Mouse (Mus musculus) lung, adult 18-20 months (tissue): ENCODE measurements around the gene Ywhah.

Source experiments
- DNase-seq, 2 experiments: peaks; one replicate each; pipeline ENCODE4 v3.0.0; 2022; ENCODE audit warnings: mixed read lengths in 2 of 2

Ywhah gene

DNA sequence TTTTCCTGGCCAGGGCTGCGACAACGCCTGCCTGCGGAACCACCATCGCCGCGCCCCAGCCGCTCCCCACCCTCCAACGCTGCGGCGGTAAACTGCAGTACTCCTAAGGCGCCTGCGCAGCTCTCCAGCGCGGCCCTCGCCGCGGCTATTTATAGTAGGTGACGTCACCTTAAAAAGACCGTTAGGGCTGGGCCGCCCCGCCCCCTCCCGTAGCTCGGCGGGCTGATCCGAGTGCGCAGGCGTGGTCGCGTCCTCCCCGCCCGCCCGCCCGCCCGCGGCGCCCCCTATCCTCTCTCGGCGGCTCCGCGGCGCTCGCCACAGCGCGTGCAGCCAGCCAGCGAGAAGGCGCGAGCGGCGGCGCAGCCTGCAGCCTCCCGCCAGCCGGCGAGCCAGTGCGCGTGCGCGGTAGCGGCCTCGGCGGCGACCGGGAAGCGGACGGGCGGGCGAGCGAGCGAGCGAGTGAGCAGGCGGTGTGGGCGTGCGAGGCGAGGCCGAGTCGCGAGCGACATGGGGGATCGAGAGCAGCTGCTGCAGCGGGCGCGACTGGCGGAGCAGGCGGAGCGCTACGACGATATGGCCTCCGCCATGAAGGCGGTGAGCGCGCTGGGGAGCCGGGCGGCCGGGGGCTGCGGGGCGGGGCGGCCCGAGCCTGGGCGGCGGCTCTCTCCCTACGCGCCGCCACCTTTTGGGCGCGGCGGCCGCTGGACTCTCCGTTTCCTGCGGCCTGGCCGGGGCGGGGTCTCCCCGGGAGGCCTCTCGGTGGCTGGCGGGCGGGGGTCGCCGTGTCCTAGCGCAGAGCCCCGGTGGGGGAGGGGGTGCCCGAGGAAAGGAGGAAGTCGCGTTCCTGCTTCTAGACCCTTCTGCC lies at the start of gene Ywhah:
TSS of gene Ywhah (plus strand) at position 256 of the 865 bp plus-strand sequence.
- peak; percentile 96 to 97 for DNase-seq

DNA sequence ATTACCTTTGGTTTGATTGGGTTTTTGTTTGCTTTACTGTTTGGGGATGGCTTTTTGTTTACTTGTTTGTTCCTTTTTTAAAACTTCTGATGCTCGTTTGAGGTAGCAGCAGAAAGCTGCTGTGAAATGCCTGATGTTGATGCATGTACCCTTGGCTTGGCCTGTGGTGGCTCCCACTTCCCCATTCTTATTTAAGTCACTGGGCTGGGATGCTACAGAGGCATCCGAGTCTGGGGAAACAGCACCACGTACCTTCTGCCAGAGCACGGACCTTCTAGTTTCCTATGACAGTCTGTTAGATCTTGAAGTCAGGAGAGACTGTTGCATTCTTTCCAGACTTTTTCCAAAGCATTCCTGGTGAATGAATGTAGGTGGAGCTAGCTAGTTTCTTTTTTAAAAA lies 42.1 kb upstream of the Ywhah start:
- DNase-seq, result no peak

DNA sequence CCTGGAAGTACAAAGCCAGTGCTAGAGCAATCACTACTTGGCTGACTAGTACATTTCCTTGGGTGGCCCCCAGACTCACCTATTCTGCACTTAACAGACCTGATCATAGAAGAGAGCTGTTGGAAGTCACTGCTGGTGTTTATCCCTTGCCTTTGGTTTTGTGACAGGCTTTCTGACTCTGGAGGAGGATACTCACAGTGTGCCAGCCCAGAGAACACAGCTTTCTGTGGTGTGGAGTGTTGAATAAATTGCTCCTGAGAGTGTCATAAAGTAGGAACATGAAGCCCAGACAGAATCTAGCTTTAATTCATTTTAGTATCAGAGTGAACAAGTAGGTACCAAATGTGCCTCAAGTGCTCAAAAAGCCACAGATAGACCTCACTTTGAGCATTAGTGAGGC lies 41.4 kb upstream of the Ywhah start:
- no peak for DNase-seq

DNA sequence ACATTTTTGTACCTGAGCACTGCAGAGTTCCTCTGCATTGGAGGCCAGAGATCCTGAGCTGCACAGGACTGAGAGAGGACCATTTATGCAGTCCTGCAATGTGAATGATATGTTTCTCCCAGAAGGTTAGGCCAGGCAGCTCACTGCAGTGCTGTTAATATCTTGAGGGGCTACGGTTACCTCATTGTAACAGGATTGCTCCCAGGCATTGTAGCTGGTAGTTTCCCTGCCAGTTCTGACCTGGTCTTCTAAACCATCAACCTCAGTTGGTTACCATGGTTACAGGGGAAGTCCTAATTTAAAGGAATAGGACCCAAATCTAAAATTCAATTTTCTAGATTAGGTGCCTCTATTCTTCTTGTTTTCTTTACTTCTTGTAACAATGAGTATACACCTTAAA lies 33.2 kb upstream of the Ywhah start:
- DNase-seq, result no peak

DNA sequence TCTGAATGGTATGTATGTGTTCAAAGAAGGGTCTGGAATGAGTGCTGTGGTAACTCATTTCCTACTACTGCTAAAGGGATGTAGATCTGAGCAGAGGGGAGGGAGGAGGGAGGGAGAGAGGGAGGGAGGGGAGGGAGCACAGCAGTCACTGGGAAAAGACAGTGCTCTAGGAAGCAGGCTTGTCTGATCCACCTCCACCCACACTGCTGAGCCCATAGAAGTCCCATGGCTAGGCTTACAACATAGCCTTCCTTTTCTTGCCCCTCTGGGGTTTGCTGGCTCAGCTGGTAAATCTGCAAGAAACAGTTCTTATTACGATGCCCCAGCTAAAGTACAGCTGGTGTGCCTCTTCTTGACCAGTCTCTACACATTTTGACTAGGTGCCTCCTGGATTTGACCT lies 30.7 kb upstream of the Ywhah start:
- DNase-seq, result no peak

DNA sequence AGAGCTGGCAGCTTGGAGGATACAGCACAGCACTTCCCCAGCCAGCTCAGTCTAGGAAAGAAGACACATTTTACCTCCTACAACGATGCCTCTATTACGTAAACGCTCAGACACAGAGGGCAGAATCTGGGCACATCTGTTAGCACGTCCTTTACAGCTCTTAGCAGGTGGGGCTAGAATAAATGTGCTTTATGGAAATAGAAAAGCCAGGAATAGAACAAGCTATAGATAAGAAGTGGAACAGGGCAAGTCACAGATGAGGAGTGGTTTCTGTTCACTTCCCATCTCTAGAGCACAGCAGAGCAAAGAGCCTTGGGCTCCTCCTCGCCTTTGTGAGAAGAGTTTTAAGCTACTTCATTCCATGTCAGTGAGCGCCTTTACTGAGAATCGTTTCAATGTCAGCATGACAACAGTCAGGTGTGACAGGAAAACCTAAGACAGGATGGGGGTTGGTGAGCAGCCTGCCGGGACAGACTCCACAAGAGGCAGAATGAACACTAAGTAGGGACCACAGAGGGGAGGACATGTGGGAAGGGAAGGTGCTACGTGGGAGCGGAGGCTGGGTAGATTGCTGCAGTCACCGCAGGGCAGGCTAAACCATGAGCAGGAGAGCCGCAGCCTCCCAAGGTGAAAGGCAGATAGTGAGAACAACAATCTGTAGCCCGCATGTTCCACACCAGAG lies 28.5 kb upstream of the Ywhah start:
- no peak for DNase-seq

DNA sequence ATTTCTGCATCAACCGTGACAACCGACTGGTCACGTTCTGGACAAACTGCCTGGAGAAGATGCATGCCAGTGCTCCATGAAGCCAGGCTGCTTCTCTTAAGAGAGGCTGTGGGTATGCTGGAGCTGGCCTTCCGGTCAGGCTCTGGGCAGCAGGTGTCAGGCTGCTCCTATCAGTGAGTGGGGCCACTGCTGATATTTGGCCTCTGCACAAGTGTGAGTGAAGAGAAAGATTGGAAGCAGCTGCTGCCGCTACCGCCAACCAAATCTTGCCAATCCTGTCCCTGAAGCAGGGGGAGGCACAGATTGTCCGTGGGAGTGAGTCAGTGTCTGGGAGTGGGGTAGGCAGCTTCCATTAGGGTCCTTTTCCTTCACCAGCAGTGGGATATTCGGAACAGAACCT lies 27.5 kb upstream of the Ywhah start:
- DNase-seq, result peak in 1 of 2 experiments; percentile 21

DNA sequence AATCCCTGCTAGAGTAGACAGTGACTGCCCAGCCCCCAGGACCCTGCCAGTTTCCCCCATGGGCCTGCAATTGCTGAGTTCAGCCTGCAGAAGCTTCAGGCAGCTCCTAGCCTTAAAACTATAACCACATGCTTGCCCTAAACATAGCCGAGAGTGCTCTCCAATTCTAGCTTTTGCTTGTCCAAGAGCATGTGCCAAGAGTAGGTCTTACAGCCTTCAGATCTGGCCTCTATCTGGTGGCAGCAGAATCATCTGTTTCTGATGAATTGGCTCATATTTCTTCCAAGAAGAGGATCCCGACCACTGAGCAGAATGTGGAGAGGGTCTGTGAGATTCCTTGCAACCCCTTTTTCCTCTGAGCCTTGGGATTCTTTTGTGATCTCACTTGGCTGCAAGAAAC lies 24.1 kb upstream of the Ywhah start:
- DNase-seq, result no peak

DNA sequence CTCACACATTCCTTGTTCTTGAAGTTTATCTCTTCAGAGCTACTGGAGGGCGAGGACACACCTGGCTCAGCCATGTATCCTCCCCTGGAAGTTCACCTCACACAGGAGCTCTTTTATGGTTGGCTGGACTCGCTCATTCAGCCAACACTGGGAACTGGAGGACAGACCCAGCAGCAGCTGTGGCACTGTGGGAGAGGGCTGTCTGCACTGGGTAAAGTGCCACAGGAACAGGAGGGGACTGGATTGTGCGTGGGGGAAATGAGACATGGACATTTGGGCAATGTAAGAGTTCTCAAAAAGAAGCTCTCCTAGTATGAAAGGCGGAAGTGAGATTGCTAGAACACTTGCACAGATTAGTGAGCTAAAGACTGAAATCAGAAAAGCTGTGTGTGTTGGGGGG lies 22.9 kb upstream of the Ywhah start:
- no peak for DNase-seq

DNA sequence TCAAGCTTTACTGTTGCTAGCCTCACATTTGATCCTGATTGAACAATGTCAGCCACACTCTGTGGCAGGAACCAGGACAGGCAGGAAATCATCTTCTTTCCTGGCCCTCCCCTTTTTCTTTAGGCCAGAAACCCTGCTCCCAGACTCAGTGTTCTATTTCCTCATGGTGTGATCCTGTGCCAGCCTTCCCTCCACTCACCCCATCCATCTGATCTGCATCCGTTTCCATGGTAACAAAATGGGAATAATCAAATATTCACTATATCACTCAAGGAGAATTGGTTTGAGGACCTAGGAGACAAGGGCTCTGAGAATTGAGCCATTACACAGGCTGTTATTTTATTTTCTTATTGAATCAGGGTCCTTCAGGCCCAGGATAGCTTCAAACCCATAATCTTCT lies 22.1 kb upstream of the Ywhah start:
- no peak for DNase-seq

DNA sequence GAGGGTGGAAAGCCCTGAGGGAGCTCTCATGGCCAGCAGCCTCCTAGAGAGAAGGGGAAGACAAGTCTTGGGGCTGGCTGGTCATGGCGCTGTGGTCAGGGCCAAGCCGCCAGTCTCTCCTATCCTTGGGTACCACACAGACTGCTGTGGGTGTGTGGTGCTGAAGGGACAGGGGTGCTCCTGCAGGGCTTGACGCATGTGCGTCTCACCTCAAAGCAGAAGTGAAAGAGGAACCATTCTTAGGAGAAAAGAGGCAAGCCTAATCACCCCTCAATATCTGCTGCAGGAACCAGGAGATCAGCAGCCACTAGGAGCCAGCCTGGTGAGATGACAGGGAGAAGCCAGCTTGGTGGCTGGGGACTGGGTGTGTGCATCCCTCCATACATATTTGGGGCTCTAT lies 20.9 kb upstream of the Ywhah start:
- peak; percentile 44 to 55 for DNase-seq

DNA sequence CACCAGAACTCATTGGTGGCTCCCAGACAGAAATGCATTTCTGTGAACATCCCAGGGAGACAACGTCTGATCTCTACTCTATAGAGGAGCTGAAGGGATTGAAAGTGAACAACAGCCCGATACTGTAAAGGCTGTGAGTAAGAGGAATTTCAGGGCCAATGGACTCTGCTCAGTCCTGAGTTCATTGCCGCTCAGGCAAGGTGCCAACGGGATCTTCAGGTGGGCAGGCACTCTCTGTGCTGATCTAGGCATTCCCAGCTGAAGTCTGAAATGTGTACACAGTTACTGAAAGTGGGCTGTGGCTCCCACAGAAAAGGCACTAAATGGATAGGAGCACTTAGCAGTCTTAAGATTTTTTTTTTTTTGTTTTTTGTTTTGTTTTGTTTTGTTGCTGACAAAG lies 19.8 kb upstream of the Ywhah start:
- DNase-seq, result no peak

DNA sequence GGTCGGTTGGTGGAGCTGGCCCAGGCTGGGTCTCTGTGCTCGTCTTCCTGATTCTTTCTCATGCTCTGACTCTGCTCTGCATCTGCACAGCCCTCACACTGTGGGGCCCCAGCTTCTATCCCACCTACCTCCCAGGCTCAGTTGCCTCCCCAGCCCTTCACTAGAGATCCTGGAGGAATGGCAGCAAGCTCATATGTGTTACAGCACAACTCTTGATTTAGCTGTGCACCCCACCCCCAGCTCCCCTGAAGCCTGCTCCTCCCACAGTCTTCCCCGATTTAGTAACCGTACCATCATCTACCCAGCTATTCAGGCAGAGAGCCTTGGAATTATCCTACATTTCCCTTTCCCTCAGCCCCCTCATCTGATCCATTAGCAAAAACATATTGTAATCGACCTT lies 17.5 kb upstream of the Ywhah start:
- DNase-seq, result no peak

DNA sequence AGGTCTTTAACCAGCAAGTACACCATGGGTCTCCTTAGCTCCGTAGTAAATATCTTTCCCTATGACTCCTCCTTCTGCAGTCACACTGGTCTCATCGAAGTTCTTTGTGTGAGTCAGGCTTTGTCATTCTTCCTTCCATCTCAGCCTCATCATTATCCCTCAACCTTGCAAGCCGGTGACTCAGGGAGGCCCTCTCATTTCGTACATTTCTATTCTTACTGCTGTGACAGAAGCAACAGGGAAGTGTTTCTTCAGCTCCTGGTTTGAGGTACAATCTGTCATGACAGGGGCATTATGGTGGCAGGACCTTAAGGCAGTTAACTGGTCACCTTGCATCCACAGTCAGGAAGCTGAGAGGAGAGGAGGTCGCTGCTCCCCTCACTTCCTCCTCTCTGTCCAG lies 15.8 kb upstream of the Ywhah start:
- DNase-seq, result no peak

DNA sequence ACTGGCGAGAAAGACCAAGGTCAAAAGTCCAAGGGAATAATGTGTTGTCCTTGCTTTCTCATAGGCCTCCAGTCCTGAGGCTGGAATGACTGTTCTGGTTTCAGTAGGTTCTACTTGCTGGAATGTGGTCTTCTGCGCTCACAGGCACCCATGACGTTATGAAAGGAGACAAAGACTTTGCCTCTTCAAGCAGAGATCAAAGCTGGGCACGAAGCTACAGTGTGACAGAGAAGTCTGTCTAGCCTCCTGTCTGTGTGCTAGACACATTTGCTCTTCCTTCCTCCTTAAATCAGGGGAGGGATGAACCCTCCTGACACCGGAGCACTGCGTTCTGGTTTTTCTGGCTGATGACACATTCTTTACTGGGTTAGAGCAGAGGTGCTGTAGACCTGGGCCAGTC lies 15.1 kb upstream of the Ywhah start:
- DNase-seq, result no peak

DNA sequence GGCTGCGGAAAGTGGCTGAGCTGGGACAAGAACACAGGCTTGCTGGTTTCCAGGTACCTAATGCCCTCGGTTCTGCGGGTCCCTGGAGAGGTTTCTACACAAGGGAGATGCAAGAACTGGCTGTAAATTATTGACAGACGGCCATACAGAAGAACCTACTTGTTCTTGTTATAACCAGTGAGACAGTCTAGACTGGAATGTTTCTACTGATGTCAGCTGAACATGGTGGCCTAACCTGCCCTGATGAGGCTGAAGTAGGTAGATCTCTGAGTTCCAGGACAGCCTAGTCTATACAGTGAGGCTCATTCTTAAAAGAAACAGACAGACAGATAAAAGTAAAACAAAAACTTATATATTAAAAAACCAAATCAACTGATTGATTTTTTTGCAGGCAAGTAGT lies 14.5 kb upstream of the Ywhah start:
- DNase-seq, result no peak

DNA sequence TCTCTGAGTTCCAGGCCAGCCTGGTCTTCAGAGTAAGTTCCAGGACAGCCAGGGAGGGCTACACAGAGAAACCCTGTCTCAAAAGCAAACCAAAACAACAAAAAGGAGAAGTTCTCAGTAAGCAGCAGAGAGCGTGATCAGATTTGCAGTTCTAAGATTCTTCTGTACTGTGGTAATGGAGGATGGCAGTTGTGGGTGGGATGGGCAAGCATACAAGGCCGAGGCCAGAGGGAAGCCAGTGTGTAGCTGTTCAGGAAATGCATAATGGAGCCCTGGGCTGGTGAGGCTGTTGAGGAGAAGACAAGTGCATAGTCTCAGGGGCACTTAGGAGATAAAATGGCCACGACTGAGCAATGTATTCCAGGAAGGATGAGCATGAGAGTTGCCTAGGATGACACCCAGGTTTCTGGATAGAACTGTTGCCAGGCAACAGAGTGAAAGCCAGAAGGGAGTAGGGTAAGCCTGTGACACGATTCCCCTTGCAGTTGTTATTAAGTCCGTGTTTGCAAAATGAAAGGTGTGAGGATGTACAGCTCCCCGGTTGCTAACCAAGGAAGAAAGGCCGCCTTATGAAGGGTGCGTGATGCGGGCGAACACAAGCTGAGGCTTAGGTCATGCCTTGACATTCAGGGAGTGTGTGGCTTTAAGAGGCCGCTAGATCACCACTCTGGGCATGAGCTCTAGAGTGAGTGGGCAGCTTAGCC lies 13.0 kb upstream of the Ywhah start:
- DNase-seq, result no peak

DNA sequence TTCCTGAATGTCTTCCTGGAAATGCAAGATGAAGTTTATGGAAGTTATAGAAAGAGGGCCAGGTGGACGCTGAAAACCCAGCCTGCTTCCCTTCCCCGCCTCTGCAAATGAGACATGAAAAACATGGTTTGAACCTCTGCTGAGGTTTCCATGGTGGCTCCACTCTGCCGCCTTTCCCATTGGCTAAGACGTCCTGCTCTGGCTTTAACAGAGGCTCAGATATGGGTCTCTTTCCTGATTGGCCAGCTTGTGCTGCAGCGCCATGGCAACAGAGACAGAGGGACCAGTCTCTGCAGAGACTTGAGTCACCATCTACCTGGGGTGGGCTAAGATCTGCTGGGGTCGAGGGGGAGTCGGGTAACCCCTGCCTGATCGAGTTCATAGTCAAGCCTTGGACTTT lies 11.9 kb upstream of the Ywhah start:
- DNase-seq, result no peak

DNA sequence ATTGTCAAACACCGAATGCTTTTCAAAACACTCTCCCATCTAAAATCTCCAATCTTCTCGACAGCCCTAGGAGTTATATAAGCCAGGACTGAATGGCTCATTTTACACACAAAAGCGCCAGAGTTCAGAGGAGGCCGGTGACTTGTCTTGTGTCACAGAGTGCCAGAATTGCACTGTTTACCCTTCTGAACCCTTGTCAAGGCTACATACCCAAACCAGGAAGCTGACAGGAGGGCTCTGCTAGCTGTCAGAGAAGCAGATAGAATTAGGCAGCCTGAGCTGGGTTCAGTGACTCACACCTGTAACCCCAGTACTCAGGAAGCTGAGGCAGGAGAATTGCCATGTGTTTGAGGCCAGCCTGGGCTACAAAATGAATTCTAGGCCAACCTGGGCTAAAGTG lies 11.2 kb upstream of the Ywhah start:
- no peak for DNase-seq

DNA sequence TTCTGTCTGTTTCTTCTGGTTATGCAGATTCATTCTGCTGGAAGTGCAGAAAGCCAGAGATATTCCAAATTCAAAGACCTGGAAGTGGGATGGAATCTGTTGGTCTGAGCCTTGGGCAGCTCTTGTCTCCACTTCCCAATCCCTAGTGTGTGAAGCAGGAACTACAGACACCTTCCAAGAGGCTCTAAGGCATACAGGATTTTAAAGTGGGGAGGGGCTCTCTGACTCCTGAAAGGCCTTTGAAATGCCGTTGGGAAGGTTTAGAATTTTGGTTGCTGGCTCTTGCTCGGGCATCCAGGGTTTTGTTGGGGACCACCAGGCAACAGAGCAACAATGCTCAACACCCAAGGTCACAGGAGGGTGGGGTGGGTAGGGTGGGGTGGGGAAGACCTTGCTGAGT lies 9.3 kb upstream of the Ywhah start:
- DNase-seq, result no peak

DNA sequence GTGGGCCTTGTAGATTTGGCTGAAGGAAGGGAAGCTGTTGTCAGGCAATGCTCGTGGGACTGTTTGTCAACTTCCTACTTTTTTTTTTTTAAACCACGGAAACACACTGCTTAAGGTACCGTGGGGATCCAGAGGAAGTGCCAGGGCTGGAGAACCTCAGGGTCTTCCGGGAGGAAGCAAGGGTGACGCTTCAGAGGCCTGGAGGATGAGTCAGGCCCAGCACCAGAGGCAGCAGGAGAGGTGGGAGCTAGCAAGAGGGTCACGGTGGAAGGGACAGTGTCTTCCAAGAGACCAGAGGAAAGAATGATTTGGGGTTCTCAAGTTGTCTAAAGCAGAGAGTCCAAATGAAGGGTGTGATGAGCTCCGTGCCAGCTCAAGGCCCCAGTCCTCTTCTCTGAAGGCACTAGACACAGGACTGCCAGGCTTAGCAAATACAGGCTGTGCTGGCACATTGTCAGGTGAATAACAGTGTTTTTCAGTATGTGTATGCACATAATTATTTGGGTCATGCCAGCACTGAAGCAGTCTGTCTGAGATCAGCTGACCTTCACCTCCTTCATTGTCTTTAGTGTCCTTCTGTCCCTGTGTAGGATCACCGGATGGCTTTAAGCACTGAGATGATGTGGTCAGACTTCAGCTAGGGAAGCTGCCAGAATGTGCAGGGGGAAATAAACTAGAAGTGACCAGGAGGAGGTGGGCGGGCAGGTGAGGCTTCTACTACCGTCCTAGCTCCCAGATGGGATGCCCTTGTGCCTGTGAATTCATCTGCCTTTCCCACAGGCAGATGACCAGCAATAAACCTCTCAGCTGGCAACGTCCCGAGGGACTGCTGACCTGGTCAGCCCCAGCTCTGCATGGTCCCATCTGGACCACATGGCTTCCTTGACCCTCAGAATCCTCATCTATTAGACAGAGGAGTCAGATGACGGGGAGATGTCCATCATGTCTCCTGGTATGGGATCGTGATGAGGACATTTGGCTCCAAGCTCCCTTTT lies 8.5 kb upstream of the Ywhah start:
- peak; percentile 24 to 26 for DNase-seq
